Mouse (Mus musculus) lung, postnatal 0 days (tissue): Measurements from ENCODE around the gene Amer1.

Experiments used
- CTCF ChIP-seq: IDR thresholded peaks from 2 replicates; pipeline ENCODE4 v1.5.1; 2016; ENCODE audit warnings: antibody characterized with exemption, mild to moderate bottlenecking
- EP300 ChIP-seq: IDR thresholded peaks from 2 replicates; pipeline ENCODE4 v1.6.1; 2016; ENCODE audit warnings: antibody characterized with exemption, mild to moderate bottlenecking, control low read depth

GRCm38 (mm10) chrX:95373101-95373500 lies 71.6 kb downstream of the Amer1 start:
- TF ChIP-seq CTCF (no peak), EP300 (no peak)
